Mouse (Mus musculus): ENCODE results near the gene 2410004B18Rik.
"Not testable (repeated sequence)": the region's sequence is repeated elsewhere in the genome, so short reads cannot be mapped to it uniquely, and the experiment has no call there.

Gene 2410004B18Rik

DNA sequence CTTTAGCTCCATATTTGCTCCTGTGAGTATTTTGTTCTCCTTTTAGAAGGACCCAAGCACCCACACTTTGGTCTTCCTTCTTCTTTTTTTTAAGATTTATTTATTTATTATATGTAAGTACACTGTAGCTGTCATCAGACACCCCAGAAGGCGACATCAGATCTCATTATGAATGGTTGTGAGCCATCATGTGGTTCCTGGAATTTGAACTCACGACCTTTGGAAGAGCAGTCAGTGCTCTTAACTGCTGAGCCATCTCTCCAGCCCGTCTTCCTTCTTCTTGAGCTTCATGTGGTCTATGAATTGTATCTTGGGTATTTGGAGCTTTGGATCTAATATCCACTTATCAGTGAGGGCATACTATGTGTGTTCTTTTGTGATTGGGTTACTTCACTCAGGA lies 27.8 kb downstream of the 2410004B18Rik start:
- DNase-seq, result not testable (repeated sequence)

DNA sequence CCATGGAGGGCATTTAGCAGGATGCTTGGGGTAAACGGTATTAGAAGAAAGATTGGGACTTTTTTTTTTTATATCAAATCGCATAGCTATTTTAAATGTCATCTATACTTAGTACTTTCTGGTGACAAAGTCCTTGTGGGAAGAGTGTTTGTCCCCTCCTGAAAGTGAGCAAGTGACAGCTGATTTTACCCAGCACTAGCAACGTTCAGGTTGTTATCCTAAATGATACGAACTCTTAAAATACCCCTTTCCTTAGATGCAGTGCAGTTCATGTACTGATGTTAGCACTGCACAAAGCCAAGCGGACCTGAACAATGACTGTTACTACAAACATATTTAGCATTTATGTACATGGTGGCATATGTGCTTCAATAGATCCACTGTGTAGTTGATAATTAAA lies 29.0 kb downstream of the 2410004B18Rik start:
- no peak for DNase-seq

DNA sequence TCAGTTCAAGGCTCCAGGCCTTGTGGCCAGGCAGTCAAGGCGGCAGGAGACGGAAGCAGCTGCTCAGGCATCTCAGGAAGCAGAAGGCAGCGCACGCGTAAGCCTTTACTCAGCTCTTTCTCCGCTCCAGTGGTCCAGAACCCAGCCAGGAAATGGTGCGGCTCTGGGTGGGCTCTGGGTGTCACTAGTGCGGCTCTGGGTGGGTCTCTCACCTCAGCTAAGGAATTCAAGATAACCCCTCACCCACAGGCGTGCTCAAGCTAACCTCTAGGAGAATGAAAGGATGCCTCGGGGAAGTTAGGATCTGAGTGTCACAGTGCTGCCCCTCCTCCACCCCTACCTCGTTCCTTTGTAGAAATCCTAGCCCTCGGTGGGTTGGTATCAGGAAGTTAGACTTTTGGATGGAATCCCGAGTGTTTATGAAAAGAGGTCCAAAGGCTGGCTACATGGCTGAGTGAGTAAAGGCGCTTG lies 31.3 kb downstream of the 2410004B18Rik start:
- DNase-seq, result no peak

DNA sequence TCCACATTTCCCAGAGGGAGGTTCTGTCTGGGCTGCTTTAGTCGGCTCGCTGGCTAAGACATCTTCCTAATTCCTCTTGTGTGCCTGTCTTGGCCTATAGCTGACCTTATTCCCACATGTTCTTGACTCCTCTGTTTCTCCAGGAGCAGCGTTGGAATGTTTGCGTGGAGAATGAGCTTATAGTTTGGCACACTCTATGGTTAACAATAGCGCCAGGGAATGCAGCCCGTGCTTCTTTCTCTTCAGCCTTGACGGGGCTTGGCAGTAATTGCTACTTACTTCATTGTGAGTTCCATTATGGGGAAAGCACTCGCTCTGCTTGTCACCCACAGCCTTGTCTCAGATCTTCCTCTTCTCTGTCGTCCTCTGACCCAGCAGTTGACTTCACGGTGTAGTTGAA lies 33.7 kb downstream of the 2410004B18Rik start:
- DNase-seq, result no peak

DNA sequence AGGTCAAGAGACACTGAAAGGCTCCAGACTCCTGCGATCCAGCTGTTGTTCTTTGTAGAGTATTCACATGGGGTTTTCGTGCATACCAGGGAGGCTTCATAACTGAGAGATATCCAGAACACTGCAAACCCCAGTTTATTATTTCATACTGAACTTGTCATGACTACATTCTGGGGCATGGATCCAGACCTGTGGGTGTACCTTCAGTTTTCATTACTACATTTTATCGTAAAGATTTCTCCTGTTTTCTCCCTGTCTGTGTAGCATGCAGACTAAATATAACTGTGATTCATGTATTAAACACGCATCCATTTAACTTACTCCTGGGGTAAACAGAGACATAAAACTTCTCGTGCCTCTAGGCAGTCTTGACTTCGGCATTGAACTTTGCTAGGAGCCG lies 37.2 kb downstream of the 2410004B18Rik start:
- no peak for DNase-seq

DNA sequence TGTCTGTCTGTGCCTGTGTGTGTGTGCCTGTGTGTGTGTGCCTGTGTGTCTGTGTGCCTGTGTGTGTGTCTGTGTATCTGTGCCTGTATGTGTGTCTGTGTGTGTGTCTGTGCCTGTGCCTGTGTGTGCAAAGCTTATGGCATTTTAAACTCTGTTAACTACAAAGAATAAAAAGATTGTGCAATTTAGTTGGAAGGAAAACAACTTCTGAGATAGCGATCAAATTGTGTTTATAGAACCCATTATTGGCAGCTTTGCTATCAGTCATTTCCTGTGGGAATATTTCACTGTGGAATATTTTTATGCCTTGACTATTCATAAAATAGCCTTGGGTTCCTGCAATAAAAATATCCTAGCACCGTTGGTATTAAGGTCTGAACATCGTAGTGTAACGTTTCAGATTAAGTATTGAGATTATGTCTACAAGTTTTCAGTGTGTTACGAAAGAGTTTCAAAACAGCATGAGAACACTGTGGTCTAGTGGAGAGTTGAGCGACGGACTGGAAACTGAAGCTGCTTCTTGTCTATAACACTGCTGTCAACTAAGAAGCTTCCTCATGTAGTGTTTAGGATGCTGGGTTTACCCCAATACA lies 47.6 kb downstream of the 2410004B18Rik start:
- DNase-seq, result no peak

DNA sequence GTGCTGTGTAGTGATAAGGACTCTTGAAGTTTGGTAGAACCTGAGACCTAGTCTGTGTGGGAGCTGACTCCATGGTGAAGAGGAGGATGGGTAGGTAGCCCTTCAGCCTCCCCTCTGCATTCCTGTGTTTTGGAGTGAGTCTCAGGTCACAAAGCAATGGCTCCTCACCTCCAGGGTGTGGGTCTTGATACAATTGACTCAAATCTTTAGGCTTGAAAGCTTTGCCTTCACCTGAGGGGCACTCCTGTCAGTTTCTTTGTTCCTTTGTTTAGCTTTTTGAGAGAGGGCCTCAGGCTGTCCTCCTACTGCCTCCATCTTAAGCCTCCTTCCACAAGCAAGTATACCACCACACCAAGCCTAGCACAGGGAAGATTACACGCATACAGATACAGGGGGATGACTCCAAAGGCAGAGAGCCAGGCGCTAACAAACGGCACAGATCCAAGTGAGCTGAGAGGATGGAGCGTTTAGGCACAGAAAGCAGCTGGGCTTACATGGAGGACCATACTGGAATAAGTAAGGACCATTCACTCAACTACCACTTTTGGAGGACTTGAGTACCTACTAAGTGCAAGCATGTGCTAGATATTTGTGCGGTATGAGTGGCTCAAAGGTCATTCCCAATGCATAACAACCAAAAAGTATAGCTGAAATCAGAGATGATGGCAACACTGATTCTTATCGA lies 48.6 kb downstream of the 2410004B18Rik start:
- no peak for DNase-seq

DNA sequence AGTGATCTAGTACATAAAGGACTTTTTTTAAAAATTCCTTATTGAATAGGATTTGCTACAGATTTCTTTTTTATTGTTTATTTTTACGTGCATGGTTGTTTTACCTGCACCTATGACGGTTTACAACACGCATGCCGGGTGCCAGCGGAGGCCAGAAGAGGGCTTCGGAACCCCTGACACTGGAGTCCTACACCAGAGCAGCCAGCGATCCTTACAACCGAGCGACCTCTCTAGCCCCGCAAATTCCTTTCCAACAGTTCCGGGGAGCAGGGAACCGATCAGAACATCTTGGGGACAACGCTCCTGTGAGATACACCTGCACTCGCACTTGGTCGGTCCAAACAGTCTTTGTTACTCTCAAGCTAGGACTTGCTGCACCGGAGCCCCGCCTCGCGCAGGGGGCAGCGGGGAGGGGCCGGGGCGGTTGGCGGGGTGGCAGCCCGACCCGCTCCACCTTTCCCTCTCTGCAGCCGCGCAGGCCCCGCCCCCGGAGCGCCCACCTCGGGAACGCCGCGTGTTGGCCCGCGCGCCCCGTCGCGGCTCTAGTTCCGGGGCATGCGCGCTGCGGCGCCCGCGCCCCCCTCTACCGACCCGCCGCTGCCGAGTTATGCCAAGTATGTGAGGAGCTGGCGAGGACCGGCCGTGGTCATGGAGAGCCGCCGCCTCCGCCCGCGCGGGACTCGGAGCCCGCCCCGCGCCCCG lies 49.6 kb downstream of the 2410004B18Rik start, which contains the start of gene Syde2:
Syde2 (plus strand) TSS at position 603 of the 702 bp plus-strand sequence.
- peak; percentile 89 to 91 for DNase-seq

DNA sequence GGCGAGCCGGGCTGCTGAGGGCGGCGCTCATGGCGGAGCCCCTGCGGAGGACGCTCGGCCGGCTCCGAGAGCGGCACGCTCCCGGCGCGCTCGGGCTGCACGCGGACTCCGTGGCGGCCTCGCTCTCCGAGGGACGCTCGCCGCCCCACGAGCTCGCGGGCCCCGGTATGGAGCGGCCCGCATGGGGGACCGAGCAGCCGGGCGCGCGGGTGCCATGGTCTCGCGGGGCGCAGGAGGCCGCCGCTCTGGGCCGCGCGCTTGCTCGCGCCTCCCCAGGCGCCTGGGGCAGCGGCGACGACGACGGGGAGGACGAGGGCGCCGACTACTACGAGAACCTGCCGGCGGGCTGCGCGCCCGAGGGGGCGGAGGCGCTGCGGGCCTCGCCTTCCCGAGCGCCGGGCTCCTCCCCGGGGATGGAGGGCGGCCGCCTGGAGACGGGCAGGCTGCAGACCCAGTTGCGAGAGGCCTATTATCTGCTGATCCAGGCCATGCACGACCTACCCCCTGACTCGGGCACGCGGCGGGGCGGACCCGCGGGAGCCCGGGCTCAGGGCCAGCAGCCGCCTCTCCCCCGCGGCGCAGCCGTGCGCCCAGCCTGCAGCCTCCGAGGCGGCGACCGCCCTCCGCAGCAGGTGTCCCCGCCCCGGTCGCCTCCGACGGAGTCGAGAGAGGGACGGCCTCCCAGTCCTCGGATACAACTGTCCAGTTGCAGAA lies 50.3 kb downstream of the 2410004B18Rik start:
- peak; percentile 48 to 58 for DNase-seq

DNA sequence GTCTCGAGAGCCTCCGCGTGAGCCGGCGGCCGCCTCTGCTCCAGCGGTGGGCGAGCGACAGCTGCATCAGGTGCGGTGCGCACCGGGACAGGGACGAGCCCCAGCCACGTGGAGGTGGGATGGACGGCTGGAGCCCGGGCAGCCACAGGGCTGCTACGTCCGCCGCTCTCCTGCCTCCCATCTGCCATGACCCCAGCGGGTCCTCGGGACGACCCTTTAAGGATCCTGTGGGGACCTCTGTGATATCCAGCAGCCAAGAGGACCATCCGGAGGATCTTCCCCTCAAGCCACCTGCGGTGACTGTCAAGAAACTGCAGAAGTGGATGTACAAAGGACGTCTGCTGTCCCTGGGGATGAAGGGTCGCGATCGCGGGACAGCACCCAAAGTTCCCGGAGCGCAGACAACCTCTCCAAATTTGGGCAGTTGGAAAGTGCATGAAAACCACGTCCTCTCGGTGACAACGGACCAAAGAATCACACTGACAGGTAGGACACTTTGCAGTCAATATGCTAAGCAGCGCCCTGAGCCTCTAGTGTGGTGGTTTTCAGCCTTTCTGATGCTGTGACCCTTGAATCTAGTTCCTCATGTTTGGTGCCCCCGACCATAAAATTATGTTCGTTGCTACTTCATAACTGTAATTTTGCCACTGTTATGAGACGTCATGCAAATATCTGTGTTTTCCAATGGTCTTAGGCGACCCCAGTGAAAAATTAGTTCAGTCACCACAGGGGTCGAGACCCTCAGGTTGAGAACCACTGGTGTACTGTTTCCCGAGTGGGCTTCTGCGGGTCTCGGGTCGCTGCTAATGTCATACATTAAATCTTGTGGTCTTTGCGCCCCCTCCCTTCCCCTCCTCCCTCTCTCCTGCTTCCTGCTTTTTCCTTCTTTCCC lies 51.1 kb downstream of the 2410004B18Rik start:
- DNase-seq, result no peak

DNA sequence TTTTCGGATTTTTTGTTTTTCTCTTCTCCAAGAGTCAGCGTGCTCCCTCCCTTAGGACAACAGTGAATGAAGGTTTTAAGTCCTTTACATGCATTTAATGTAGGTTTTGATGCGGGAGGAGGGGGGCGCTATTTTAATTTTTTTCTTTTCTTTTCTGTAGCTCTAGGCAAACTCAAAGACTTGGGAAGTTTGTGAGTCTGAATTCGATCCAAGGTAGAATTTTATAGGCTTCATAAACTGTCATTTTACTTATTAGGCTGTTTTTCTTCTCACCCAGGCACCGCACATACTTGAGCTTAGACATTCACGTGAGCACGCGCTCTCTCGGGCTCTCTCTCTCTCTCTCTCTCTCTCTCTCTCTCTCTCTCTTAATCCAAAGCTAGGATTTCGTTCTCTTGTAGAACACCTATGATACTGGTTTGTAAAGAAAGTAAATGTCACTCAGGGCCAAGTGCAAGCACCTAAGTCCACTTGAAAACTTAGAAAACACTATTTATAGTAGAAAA lies 51.8 kb downstream of the 2410004B18Rik start:
- DNase-seq, result no peak

DNA sequence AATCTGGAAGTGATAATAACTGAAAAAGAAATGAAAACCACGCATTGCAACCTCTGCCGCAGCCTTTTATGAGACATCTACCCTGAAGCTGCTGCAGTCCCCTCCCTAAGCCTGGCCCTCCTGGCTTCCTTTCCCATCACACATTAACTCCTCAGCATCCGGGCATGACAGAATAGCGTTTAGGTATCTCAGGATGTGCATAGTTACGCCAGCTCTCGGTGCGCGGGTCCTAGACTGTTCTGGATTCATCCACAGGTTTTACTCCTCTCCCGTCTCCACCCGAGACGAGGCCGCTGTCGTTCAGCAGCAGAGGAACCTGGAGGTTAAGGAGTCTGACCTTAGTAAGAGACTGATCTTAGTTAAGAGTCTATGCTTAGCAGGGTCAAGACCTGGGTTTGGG lies 53.3 kb downstream of the 2410004B18Rik start:
- no peak for DNase-seq

DNA sequence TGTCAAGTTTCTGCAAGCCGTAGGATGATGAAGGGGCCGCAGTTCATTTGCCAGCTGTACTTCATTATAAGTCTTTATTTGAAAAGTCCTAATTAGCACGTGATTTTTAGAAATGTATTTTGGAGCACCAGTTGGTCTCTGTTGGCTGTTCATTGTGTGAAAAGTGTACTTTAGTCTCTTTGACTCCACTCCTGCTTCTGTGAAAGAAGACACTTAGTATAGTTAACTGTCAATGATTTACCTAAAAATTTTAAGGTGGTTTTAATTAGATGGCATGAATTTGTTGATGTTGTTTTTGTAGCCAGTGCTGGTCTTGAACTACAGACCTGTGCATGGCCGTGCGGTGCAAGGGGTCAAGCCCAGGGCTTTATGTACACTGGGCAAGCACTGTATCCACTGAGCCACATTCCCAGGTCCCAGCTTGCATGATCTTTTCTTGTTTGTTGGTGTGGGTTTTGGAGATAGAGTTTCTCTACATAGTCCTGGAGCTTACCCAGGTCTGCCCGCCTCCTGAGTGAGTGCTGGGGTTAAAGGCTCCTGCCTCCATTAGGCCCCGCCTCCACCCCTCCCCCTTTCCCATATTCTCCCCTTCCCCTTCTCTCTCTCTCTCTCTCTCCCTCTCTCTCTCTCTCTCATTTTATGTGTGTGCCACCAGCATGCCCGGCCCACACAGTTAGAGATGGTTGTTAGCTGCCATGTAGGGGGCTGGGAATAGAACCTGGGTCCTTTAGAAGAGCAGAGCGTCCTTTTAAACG lies 54.3 kb downstream of the 2410004B18Rik start:
- no peak for DNase-seq

DNA sequence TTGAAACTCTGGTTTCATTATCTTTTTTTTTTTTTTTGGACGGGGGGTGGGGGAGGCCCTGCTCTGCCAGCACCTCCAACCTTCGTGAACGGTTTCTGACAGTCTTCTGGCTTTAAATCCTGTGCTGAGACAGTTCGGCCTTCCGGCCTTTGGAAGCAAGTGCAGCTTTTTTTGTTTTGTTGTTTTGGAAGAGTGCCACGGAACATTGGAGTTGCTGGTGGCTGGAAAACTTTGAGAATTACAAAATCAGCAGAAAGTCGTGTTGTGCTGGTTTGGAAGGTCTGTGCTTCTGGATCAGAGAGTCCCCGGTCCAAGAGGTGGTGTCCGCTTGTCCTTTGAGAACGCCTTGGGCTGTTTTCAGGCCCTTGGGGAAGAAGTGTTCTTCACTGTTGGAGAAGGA lies 55.0 kb downstream of the 2410004B18Rik start:
- no peak for DNase-seq

DNA sequence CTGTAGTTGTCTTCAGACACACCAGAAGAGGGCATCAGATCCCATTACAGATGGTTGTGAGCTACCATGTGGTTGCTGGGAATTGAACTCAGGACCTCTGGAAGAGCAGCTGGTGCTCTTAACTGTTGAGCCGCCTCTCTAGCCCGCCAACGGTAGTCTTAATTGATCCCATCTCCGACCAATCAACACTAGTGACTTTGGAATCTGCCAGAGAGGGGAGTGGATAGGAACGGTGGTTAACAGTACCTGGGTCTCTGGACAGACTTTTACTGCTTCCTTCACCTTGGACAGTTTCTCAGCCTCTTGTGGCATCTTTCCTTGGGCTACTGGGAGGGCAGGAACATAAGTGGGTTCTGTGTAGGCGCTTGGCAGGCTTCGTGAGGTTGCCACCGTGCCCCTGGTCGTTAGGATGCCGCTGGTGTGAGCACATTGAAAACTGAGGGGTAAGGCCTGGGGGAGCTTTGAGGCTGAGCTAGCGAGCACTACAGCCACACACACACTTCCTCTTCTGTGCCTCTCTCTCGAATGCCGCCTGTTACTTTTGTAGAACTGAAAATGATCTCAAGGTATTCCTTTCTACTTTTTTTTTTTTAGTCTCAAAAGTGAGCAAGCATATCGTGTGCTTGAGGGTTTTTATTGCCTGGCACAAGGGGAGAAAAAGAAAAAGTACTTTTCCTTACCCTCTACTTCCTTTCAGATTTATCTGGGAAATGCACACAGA lies 55.8 kb downstream of the 2410004B18Rik start:
- no peak for DNase-seq

Data from thymus, postnatal 36 days (tissue).